Mouse (Mus musculus) midbrain, embryonic 14.5 days (tissue): ENCODE results near the gene Mtf1. TPM values are rescaled to one million over a fixed set of nuclear protein-coding genes. Genes with fewer than 3 reads are reported as not detected.

Experiments used
- ATAC-seq: fragments of 200-750 bp; cut with Nextera tagmentation; 2 replicates; pipeline ENCODE4 v1.8.0; 2017; ENCODE audit warnings: moderate number of reproducible peaks, moderate library complexity; ENCODE audit not compliant: low FRiP score, low TSS enrichment
- DNase-seq: peaks from one replicate; pipeline ENCODE4 v3.0.0-alpha.2; 2015
- H3K27ac ChIP-seq: fragments of 300-500 bp; sonication (generic); replicated peaks from 2 replicates; pipeline ENCODE4 v1.5.1; 2014; ENCODE audit warnings: mild to moderate bottlenecking, low read depth, low read length, moderate library complexity
- H3K27me3 ChIP-seq: fragments of 300-500 bp; sonication (generic); 2 replicates; pipeline ENCODE4 v1.6.1; 2014; ENCODE audit warnings: low read length, control low read depth, mixed read lengths; ENCODE audit not compliant: control insufficient read depth, insufficient read depth
- H3K36me3 ChIP-seq: fragments of 300-500 bp; sonication (generic); 2 replicates; pipeline ENCODE4 v1.6.1; 2014; ENCODE audit warnings: low read length, control low read depth; ENCODE audit not compliant: control insufficient read depth, insufficient read depth
- H3K4me1 ChIP-seq: fragments of 300-500 bp; sonication (generic); 2 replicates; pipeline ENCODE4 v1.6.1; 2014; ENCODE audit warnings: mild to moderate bottlenecking, antibody characterized with exemption, low read length, control low read depth; ENCODE audit not compliant: control insufficient read depth, insufficient read depth
- H3K4me2 ChIP-seq: fragments of 300-500 bp; sonication (generic); 2 replicates; pipeline ENCODE4 v1.6.1; 2014; ENCODE audit warnings: mild to moderate bottlenecking, low read length, moderate library complexity
- H3K4me3 ChIP-seq: fragments of 300-500 bp; sonication (generic); replicated peaks from 2 replicates; pipeline ENCODE4 v1.5.1; 2014; ENCODE audit warnings: low read depth, low read length
- H3K9ac ChIP-seq: fragments of 300-500 bp; sonication (generic); replicated peaks from 2 replicates; pipeline ENCODE4 v1.6.1; 2014; ENCODE audit warnings: mild to moderate bottlenecking, low read length, moderate library complexity
- H3K9me3 ChIP-seq: fragments of 300-500 bp; sonication (generic); 2 replicates; pipeline ENCODE4 v1.6.1; 2016; ENCODE audit warnings: low read length, control low read depth, mixed read lengths; ENCODE audit not compliant: control insufficient read depth
- WGBS: fragments of 180-500 bp; shearing (Covaris S2); extraction: QIAGEN DNeasy Blood & Tissue Kit; methylation state at CpG from one replicate; pipeline ENCODE4 v1.1.7; 2014; 5-methylcytosine and 5-hydroxymethylcytosine counted together
- polyA plus RNA-seq: library from polyadenylated mRNA; unstranded; fragments of >200 nt; fragmentation: Nextera tagmentation; extraction: Ambion mirVana; gene quantifications from 2 replicates; pipeline ENCODE4 v1.2.1, GENCODE M21; 2014

The Mtf1 gene
- polyA plus RNA-seq, 1 experiment from 2014 or later, result 11.4 TPM

GRCm38 (mm10) chr4:124790013-124790412, 11.9 kb upstream of the Mtf1 start:
- Histone ChIP-seq H3K9me3 (no peaks in the 10 kb centered on the region), H3K36me3 (peaks cover 87% of the 10 kb centered on the region), H3K27me3 (no peaks in the 10 kb centered on the region), H3K27ac (no peak overlapping the region), H3K9ac (no peak overlapping the region), H3K4me3 (no peak overlapping the region), H3K4me2 (no peak overlapping the region), H3K4me1 (no peaks in the 10 kb centered on the region)
- ATAC-seq, result no peak
- no peak for DNase-seq
- 87% methylated on average over 4 of the region's 4 CpGs for WGBS

- 87% methylated on average over 8 of the region's 8 CpGs for WGBS
- no peak overlapping the region for H3K27ac ChIP-seq
These were observed 9.8 kb upstream of the Mtf1 start for GRCm38 (mm10) chr4:124792114-124792513.

DNA sequence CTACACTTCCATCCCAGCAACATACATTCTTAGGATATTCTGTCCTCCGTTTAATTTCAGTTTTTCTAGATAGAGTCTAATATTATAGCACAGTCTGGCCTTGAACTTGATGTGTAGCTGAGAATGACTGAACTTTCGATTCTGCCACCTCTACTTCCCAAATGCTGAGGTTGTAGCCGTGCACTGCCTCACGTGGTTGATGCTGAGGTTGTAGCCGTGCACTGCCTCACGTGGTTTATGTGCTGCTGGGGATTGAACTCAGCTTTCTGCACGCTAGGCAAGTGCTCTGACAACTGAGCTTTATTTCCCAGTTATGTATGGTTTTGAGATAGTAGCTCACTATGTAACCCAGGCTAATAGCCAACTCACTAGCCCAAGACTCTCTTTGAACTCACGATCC, 5.8 kb upstream of the Mtf1 start:
- H3K27ac ChIP-seq, result no peak overlapping the region
- no peak overlapping the region for H3K9ac ChIP-seq
- H3K4me2 ChIP-seq, result no peak overlapping the region
- H3K4me3 ChIP-seq, result no peak overlapping the region
- H3K4me1 ChIP-seq, result no peaks in the 10 kb centered on the region
- WGBS, result 92% methylated on average over 8 of the region's 8 CpGs
- H3K27me3 ChIP-seq, result no peaks in the 10 kb centered on the region
- H3K36me3 ChIP-seq, result peaks cover 71% of the 10 kb centered on the region
- DNase-seq (no peak), ATAC-seq (no peak)
- no peaks in the 10 kb centered on the region for H3K9me3 ChIP-seq

More at GRCm38 (mm10) chr4:124792114-124792513, 9.8 kb upstream of the Mtf1 start:
- no peak overlapping the region for H3K4me2 ChIP-seq
- H3K4me1 ChIP-seq, result no peaks in the 10 kb centered on the region
- DNase-seq (no peak), ATAC-seq (no peak)
- no peaks in the 10 kb centered on the region for H3K9me3 ChIP-seq
- H3K9ac ChIP-seq, result no peak overlapping the region
- no peak overlapping the region for H3K4me3 ChIP-seq
- peaks cover 78% of the 10 kb centered on the region for H3K36me3 ChIP-seq
- H3K27me3 ChIP-seq, result no peaks in the 10 kb centered on the region

DNA sequence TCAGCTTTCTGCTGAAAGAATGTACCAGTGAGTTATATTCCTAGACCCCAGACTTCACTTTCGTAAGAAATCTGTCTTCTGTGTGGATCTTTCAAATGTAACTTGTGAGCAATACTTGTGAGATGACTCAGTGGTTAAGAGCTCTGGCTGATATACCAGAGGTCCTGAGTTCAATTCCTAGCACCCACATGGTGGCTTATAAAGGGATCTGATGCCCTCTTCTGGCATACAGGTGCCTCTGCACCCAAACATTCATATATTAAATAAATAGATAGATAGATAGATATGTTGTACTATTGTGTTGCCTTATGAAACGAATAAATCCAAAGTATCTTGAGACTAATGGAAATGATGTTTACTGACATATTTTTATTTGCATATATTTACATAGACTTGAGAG, 5.0 kb upstream of the Mtf1 start:
- no peak for DNase-seq
- Histone ChIP-seq H3K27me3 (no peaks in the 10 kb centered on the region), H3K9ac (no peak overlapping the region), H3K27ac (no peak overlapping the region), H3K4me1 (0 out of 2 replicates have a peak, but pooled peaks cover 3% of the 10 kb centered on the region), H3K4me3 (no peak overlapping the region), H3K9me3 (no peaks in the 10 kb centered on the region), H3K36me3 (peaks cover 63% of the 10 kb centered on the region), H3K4me2 (no peak overlapping the region)
- WGBS, result 94% methylated on average over 2 of the region's 2 CpGs
- no peak for ATAC-seq

- Histone ChIP-seq H3K36me3 (peaks cover 50% of the 10 kb centered on the region), H3K4me2 (peak overlapping the region; percentile 90), H3K4me3 (peak overlapping the region; percentile 88), H3K27ac (peak overlapping the region; percentile 94), H3K27me3 (no peaks in the 10 kb centered on the region), H3K9ac (peak overlapping the region; percentile 86), H3K9me3 (no peaks in the 10 kb centered on the region), H3K4me1 (peaks cover 11% of the 10 kb centered on the region)
- DNase-seq (peak; percentile 98), ATAC-seq (peak; percentile 99)
- 2% methylated on average over 52 of the region's 53 CpGs for WGBS
These were observed 681 bp downstream of the Mtf1 start for GRCm38 (mm10) chr4:124802309-124803260.

- peaks cover 11% of the 10 kb centered on the region for H3K4me1 ChIP-seq
- H3K4me2 ChIP-seq, result peak overlapping the region; percentile 90
- ATAC-seq (no peak), DNase-seq (no peak)
- peak overlapping the region; percentile 88 for H3K4me3 ChIP-seq
- peak overlapping the region; percentile 86 for H3K9ac ChIP-seq
- no peaks in the 10 kb centered on the region for H3K27me3 ChIP-seq
- 78% methylated on average over 6 of the region's 6 CpGs for WGBS
- H3K9me3 ChIP-seq, result no peaks in the 10 kb centered on the region
- H3K27ac ChIP-seq, result no peak overlapping the region
- peaks cover 50% of the 10 kb centered on the region for H3K36me3 ChIP-seq
These were observed 1.5 kb downstream of the Mtf1 start for GRCm38 (mm10) chr4:124803406-124803805.

- peaks cover 55% of the 10 kb centered on the region for H3K36me3 ChIP-seq
- 91% methylated on average over 5 of the region's 5 CpGs for WGBS
- H3K4me1 ChIP-seq, result peaks cover 5% of the 10 kb centered on the region
- no peak overlapping the region for H3K9ac ChIP-seq
- H3K4me2 ChIP-seq, result no peak overlapping the region
- DNase-seq (no peak), ATAC-seq (no peak)
- no peak overlapping the region for H3K4me3 ChIP-seq
- H3K27ac ChIP-seq, result no peak overlapping the region
- no peaks in the 10 kb centered on the region for H3K9me3 ChIP-seq
- H3K27me3 ChIP-seq, result no peaks in the 10 kb centered on the region
These were observed 6.6 kb downstream of the Mtf1 start for GRCm38 (mm10) chr4:124808511-124808910.

DNA sequence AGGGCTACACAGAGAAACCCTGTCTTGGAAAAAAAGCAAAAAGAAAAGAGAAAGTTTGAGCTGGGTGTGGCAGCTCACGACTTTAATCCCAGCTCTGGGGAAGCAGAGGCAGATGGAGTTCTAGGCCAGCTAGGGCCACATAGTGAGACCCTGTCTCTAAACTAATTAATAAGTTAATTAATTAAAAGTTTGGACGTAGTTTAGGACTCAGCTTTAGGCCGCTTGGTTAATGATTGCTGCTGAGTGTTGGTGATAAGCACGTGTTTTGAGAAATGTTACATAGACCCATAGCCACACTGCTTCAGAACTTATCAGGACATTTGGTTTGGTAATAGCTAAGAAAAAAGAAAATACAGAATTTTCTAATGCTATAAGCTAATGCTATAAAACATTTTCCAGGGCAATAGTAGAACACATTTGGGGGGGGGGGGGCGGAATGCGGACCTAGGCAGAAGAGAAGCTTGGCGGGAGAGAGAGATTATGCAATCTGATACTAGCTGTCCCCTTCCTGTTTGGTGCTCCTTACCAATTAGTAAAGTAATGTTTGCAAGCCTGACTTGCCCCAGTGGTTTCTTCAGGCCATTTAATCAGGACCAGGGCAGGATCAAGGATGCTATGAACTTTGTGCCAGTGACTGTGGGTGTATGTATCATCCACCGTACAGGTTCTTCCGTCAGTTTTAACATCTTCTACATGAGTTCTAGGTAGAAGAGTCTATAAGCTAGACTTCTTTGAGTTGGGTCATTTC, 7.4 kb downstream of the Mtf1 start:
- Histone ChIP-seq H3K36me3 (peaks cover 55% of the 10 kb centered on the region), H3K27me3 (no peaks in the 10 kb centered on the region), H3K9ac (no peak overlapping the region), H3K4me2 (no peak overlapping the region), H3K4me3 (no peak overlapping the region), H3K9me3 (no peaks in the 10 kb centered on the region), H3K27ac (no peak overlapping the region), H3K4me1 (peaks cover 4% of the 10 kb centered on the region; the same call in 1 of the 2 replicates)
- ATAC-seq (no peak), DNase-seq (no peak)
- WGBS, result 95% methylated on average over 9 of the region's 9 CpGs
